Mouse (Mus musculus) T-helper 1 cell (primary cell): ENCODE results near the gene Dock2.

Source experiments
- in situ Hi-C: fragments of 300-600 bp; cut with MboI, MseI; formaldehyde crosslinking; loops from one replicate; pipeline ENCODE4 v1.15.1; 2025; ENCODE audit warnings: high pct_unique_total_duplicates

Dock2 gene

DNA sequence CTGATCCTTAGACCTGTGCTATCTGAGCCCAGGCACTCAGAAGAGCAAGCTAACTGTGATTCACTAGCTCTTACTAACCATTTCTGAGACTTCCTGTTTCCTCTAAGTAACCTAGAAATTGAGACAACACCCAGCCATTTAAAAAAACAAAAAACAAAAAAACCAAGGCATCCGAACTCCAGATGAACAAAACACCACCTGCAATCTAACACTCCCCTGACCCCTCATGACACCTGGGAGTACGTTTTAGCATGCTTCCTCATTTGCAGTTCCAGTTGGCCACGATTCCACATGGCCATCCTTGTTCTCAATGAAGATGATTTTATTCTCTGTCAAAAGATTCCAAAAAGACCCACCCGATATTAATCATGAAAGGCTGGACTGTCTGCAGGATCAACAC lies 13.0 kb downstream of the Dock2 start:
- in situ Hi-C loops: no loop called here

DNA sequence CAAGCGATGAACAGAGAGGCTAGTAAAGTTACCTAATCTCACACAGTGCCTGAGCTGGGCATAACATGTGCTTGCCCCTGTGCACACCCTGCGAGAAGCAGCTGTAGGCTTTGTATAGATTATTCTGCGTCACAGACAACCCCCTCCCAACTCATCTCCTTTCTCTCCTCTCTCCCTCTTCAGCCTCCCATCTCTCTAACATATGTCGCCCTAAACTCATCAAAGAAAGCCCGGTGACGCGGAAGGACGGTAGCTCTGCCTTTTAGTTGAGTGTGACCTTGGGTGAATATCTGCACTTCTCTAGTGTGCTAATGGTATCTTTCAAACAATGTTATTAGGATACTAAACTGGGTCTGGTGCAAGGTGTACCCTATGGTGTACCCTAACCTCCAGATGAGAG lies 13.7 kb downstream of the Dock2 start:
- in situ Hi-C loops: no loop called here

DNA sequence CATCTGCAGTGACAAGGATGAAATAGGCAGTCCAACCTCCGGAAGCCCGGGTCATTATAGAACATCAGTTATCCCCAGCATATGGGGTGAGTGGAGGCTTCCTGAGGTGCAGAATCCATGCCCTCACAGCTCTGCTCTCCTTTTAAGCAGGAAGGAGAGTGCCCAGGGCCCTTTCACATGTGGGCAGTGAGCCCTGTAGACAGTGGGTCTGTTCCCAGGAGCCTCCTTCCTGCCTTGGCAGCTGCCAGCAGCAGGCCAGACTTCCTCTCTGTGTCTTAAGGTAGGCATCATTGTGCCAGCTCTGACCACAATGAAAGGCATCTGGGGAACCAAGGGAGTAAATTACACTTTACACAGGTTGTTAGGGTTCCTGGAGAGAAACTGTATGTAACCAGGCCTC lies 14.3 kb downstream of the Dock2 start:
- in situ Hi-C loops: no loop called here

DNA sequence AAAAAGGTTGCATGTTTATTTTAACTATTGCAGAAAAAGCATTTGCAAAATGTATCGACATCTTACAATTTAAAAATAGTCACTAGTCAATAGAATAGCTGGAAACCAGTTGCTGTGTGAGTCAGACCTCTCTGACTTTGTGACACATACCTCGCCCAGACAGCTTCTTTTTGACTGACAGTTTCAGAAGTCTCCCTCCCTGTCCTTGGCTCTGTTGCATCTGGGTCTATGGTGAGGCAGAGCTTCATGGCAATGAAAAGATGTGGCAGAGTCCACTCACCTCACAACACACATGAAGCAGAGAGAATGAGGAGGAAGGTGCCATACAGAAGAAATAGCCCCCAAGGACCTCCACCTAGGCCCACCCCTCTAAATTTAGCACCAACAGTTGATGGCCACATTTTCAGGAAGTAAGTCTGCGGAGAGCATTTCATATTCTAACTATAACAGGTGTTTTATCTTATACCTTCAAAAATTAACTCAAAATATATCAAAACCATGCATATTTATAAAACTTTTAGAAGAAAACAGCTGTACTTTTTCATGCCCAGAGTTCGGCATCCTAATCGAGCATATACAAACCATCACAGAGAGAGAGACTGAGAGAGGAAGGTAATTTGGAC lies 19.8 kb downstream of the Dock2 start:
- in situ Hi-C loops: no loop called here

DNA sequence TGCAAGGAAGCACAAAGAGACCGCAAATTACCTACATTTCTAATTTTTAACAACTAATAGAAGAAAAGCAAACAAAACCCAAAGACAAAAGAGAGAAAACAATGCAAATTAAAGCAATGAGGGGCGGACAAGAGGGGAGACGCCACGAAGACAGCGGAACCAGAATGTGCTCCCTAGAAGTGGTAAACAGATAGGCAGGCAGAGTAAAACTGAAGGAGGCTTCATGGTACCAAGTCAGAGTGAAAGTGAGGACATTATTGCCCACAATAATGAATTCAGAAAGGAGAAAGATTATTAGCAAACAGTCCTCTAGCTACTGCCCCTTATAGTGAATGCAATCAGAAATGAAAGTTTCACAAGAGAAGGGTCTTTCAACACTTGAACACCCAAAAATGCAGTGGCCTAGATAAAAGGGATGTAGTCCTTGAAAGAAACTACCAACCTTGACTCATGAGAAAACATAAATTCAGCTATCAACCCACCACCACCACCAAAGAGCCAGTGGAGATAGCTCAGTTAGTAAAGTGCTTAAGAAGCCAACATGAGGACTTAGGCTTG lies 21.0 kb downstream of the Dock2 start:
- in situ Hi-C loops: no loop called here

DNA sequence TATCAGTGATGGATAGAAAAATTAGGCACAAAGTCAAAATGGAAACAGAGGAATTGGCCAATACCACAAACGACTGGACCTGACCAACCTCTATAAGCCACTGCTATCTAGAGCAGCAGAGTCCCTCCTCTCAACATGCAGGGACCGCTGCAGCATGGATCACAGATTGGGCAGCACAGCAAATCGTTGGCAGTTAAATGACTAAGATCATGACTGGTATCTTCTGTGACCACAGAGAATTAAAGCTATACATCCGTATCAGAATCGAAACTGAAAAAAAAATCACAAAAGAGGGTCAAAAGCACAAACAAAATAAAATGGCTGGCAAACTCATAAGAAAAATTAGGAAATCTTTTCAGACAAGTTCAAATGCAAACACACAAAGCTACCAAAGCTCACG lies 21.6 kb downstream of the Dock2 start:
- in situ Hi-C loops: no loop called here

- in situ Hi-C loops: loop anchor here (10.0 kb wide), 1 partner anchor 75 kb away; no protein-coding TSS in a partner anchor
Observed at GRCm38 (mm10) chr11:34759582-34759981, 24.1 kb downstream of the Dock2 start.

GRCm38 (mm10) chr11:34741081-34741480 lies 42.6 kb downstream of the Dock2 start:
- in situ Hi-C loops: no loop called here

GRCm38 (mm10) chr11:34739816-34740215 lies 43.9 kb downstream of the Dock2 start:
- in situ Hi-C loops: no loop called here

GRCm38 (mm10) chr11:34738945-34739344 lies 44.7 kb downstream of the Dock2 start:
- in situ Hi-C loops: no loop called here

DNA sequence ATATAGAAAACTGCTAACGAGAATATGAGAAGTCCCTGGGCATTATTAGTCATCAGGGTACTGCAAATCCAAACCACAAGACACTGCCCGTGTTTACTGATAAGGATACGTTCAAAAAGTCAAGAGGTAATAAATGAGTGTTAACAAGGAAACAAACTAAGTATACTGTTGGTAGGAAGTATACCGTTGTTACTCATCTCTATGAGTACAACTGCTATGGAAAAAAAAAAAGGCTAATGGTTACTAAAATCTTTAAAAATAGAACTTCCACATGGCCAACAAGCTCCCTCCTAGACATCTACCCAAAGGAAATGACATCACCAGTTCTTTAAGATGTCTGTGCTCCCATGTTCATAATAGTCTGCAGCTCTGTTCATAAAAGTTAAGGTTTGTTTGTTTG lies 46.5 kb downstream of the Dock2 start:
- in situ Hi-C loops: no loop called here

- in situ Hi-C loops: loop anchor here (5.0 kb wide), 1 partner anchor 43 kb away; no protein-coding TSS in a partner anchor
Observed at GRCm38 (mm10) chr11:34734033-34734432, 49.7 kb downstream of the Dock2 start.

DNA sequence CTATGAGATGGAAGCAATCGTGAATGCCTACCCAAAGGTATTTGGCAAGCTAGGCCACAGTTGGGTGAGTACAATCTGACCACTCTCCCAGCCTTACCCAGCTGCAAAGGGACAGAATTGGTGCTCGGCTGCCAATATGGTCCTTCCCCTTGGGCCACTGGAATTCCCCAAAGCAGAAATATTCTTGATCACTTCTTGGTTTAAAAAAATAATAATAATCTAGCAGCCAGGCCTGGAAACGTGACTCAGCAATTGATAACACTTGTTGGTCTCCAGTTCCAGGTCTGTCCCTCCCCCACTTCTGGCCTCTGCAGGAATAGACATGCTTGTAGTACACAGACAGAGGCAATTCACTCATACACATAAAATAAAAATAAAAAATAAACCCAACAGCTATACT lies 56.2 kb downstream of the Dock2 start:
- in situ Hi-C loops: loop anchor here (10.0 kb wide), 1 partner anchor 1033 kb away; no protein-coding TSS in a partner anchor

DNA sequence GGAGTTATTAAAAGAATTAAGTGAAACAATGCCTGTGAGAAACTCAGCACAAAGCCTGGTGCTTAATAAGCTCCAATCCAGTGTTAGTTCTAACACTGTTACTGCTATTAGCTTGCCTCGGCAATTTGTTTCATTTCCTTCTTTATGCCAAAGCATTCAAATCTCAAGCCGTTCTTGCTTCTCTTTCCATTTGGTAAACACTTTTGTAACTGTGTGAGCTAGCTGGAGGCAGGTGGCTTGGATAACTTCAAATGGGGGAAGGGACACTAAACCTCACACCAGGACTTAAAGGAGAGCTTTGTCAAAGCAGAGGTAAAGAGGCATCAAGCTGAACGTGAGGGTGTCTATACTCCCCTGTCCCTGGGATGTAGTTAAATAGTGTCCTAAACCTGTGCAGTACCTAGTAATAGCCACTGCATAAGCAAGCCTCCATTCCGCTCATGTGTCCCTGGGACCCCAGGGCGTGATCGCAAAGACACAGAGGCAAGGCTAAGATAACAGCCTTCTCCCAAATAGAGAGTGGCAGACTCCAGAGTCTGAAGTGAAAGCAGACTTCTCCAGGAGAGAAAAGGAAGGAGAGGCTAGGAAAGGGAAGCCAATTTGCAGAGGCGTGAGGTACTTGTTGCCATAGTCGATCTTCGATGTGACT lies 56.9 kb downstream of the Dock2 start:
- in situ Hi-C loops: loop anchor here (10.0 kb wide), 1 partner anchor 1032 kb away; no protein-coding TSS in a partner anchor

- in situ Hi-C loops: loop anchor here (25.0 kb wide), 2 partner anchors 601 to 1551 kb away; partner anchors contain the start of gene Npm1
Observed at GRCm38 (mm10) chr11:34713360-34713759, 70.3 kb downstream of the Dock2 start.

DNA sequence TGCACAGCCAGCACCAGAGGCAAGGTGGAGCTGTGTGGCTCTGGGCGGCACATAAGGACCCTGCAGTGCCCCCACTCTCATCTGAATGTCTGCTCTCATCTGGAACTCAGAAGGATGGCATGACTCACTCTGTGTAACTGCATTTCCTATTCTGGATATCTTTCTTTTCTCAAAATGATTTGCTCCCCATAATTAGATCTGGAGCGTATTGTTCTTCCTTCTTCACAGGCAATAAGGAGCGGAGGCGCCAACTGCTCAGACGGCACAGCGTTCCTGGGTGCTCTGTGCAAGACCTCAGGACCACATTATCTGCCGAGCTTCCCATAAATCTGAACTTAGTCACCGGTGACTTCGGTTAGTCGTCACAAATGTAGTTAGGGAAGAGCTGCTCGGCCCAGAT lies 75.4 kb downstream of the Dock2 start:
- in situ Hi-C loops: loop anchor here (10.0 to 25.0 kb wide), 3 partner anchors 596 to 1546 kb away; partner anchors contain the start of gene Npm1

DNA sequence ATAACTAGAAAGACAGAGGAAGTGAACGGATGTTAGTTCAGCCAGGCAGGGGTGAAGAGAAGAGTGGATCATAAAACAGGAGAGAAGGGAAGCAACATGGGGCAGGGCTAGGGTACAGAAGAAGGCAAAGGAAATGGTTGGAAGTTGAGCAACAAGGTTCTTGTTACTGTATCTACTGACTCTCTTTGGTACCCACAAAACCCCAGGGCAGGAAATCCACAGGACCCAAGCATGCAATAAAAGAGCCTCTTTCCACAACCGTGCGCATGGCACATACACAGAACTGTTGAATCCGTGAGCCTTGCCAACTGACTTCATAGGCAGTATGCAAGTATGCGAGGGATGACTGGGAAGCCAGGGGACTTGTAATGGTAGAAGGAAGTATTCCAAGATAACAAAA lies 76.3 kb downstream of the Dock2 start:
- in situ Hi-C loops: loop anchor here (10.0 to 25.0 kb wide), 3 partner anchors 595 to 1545 kb away; partner anchors contain the start of gene Npm1

DNA sequence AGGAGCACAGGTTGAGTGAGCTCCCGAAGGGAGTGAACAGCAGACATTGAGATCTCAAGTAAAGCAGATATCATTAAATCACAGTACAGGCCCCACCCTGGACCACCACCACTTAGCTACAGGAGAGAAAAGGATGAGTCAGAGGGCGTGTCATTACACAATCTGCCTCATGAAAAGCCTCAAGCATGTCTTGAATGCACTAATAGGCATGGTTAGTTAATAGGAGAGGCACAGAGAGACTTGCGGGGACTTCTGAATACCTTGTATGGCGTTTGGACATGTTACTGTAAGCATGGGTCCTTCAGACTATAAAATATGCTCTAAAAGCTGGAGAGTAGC lies 78.6 kb downstream of the Dock2 start:
- in situ Hi-C loops: loop anchor here (10.0 to 25.0 kb wide), 3 partner anchors 593 to 1543 kb away; partner anchors contain the start of gene Npm1

- in situ Hi-C loops: loop anchor here (10.0 to 25.0 kb wide), 3 partner anchors 592 to 1542 kb away; partner anchors contain the start of gene Npm1
Observed at GRCm38 (mm10) chr11:34704384-34705107, 79.1 kb downstream of the Dock2 start.

GRCm38 (mm10) chr11:34703851-34704250 lies 79.8 kb downstream of the Dock2 start:
- in situ Hi-C loops: loop anchor here (10.0 to 25.0 kb wide), 3 partner anchors 592 to 1542 kb away; partner anchors contain the start of gene Npm1

GRCm38 (mm10) chr11:34681790-34682189 lies 101.9 kb downstream of the Dock2 start:
- in situ Hi-C loops: loop anchor here (5.0 to 25.0 kb wide), 6 partner anchors 73 to 1944 kb away; no protein-coding TSS in a partner anchor

GRCm38 (mm10) chr11:34544631-34545030 lies 239.1 kb downstream of the Dock2 start:
- in situ Hi-C loops: loop anchor here (5.0 kb wide), 1 partner anchor 138 kb away; no protein-coding TSS in a partner anchor
